In the genomic region with DNA sequence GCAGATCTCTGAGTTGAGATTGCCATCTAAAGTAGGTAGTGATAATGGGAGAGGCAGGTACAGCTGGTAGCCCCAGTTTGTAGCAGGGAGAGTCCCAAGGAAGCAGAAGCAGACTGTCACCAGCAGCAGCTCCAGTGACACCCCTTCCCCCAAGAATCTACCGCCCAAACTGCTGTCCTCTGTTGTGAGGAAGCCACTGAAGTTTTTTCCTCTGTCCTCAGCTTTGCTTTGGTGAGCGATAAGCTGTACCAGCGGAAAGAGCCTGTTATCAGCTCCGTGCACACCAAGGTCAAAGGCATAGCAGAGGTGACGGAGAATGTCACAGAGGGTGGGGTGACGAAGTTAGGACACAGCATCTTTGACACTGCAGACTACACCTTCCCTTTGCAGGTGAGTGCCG, we compare ENCODE assay signal across 10 mouse cellular contexts. TPM values are rescaled to one million over a fixed set of nuclear protein-coding genes. Genes with fewer than 3 reads are reported as not detected.
DNase-seq lines count a peak whose midpoint lies in the region; ATAC-seq and TF ChIP-seq lines count a peak whose summit lies in the region.
"Had no signal": no experiment of that assay in that cellular context is flagged by ENCODE, and none has a peak within 500 bp of the region (broad histone marks: within the 10 kb centered on the region; RNA-seq: fewer than 3 reads in every experiment).

No protein-coding gene starts in this region.

- TF ChIP-seq POLR2A in cerebellum, adult 2 months (IDR thresholded peaks at IDR 0.05; ENCODE audit: borderline replicate concordance, insufficient read depth, low read length), result no peak

- peak in 1 of 2 experiments; percentile 14 for DNase-seq in cerebellum, adult 2 months
- DNase-seq in cerebellum, adult 9-10 months, result no peak
- peak; percentile 35 for DNase-seq in thymus, postnatal 0 days (ENCODE audit: low spot score)
- no peak for DNase-seq in thymus, postnatal 4 days
- DNase-seq in liver, embryonic 13.5 days, result peak; percentile 77
- no peak for DNase-seq in embryo, embryonic 10.5 days (ENCODE audit: low spot score)
- DNase-seq in layer of hippocampus, postnatal 25 days (ENCODE audit: extremely low spot score in 1 of 2, low spot score in 1 of 2), result no peak
- DNase-seq in kidney, postnatal 10 days, result no peak

- H3K9me3 ChIP-seq in liver, embryonic 13.5 days (replicated peaks), result no peaks in the 10 kb centered on the region
- H3K9me3 ChIP-seq: embryonic facial prominence, embryonic 12.5 days had no signal

- no peaks in the 10 kb centered on the region for H3K27me3 ChIP-seq in cerebellum, adult 2 months (ENCODE audit: control insufficient read depth, insufficient read depth, low read length)
- peaks cover 12% of the 10 kb centered on the region; the same call in 1 of the 2 replicates for H3K27me3 ChIP-seq in liver, embryonic 13.5 days
- H3K27me3 ChIP-seq: embryonic facial prominence, embryonic 12.5 days; limb, embryonic 12.5 days had no signal

- peak overlapping the region; percentile 49 for H3K4me2 ChIP-seq in liver, embryonic 13.5 days
- H3K4me2 ChIP-seq: embryonic facial prominence, embryonic 12.5 days had no signal

- H3K27ac ChIP-seq in cerebellum, adult 2 months (ENCODE audit: insufficient read depth, low read length), result peak overlapping the region; percentile 95
- peak overlapping the region; percentile 62; the same call in 1 of the 2 replicates for H3K27ac ChIP-seq in liver, embryonic 13.5 days

- 87% methylated on average over 7 of the region's 7 CpGs for WGBS in cerebellum, adult 2 months
- WGBS in liver, embryonic 13.5 days (ENCODE audit: insufficient replicate concordance), result 4% methylated on average over 7 of the region's 7 CpGs

- 0 out of 2 replicates have a peak overlapping the region, but pooled peaks have one; percentile 26 for H3K9ac ChIP-seq in liver, embryonic 13.5 days
- H3K9ac ChIP-seq: embryonic facial prominence, embryonic 12.5 days; limb, embryonic 12.5 days had no signal

- H3K4me3 ChIP-seq in cerebellum, adult 2 months (replicated peaks; ENCODE audit: insufficient read depth, low read depth, low read length), result no peak overlapping the region
- no peak overlapping the region for H3K4me3 ChIP-seq in liver, embryonic 13.5 days (replicated peaks)
- H3K4me3 ChIP-seq: embryonic facial prominence, embryonic 12.5 days; limb, embryonic 12.5 days had no signal

- no peak for TF ChIP-seq CTCF in cerebellum, adult 2 months (IDR thresholded peaks at IDR 0.05; ENCODE audit: borderline replicate concordance, insufficient read depth, low read depth, low read length)

- no peaks in the 10 kb centered on the region for H3K36me3 ChIP-seq in liver, embryonic 13.5 days
- H3K36me3 ChIP-seq: embryonic facial prominence, embryonic 12.5 days; limb, embryonic 12.5 days had no signal

- ATAC-seq in liver, embryonic 13.5 days (ENCODE audit: low read depth), result peak; percentile 92

- H3K4me1 ChIP-seq in cerebellum, adult 2 months (ENCODE audit: control insufficient read depth, insufficient read depth, low read length), result peaks cover 32% of the 10 kb centered on the region
- H3K4me1 ChIP-seq in liver, embryonic 13.5 days (replicated peaks), result peaks cover 52% of the 10 kb centered on the region

RNA-seq across cellular contexts. Expression of a gene that starts 8.8 kb away (rescaled TPM):
- 13.5 and 16.8 TPM in 2 replicates for polyA plus RNA-seq in cerebellum, adult 2 months (2012; rRNA removed)
- 8.2 and 8.8 TPM in 2 replicates for polyA plus RNA-seq in thymus, postnatal 0 days (2015; fragmentation: Nextera tagmentation; extraction: Ambion mirVana)
- polyA plus RNA-seq in liver, embryonic 13.5 days (2015; fragmentation: Nextera tagmentation; extraction: Ambion mirVana), result 0.98 and 1.3 TPM in 2 replicates
- total RNA-seq in layer of hippocampus, postnatal 25 days (2021), result 10 to 100 TPM in 1 of 2 experiments, 1 to 10 TPM in 1; 7.0 to 10.8 TPM

RNA-seq across cellular contexts. Expression of a gene that starts 38.2 kb away (rescaled TPM):
- polyA plus RNA-seq in cerebellum, adult 2 months (2012; rRNA removed), result 20.4 and 22.3 TPM in 2 replicates
- polyA plus RNA-seq in thymus, postnatal 0 days (2015; fragmentation: Nextera tagmentation; extraction: Ambion mirVana), result 10.9 and 12.5 TPM in 2 replicates
- 3.0 and 3.8 TPM in 2 replicates for polyA plus RNA-seq in liver, embryonic 13.5 days (2015; fragmentation: Nextera tagmentation; extraction: Ambion mirVana)
- 10 to 100 TPM; 34.5 to 37.4 TPM for total RNA-seq in layer of hippocampus, postnatal 25 days (2021)

RNA-seq across cellular contexts. Expression of a gene that starts 54.8 kb away (rescaled TPM):
- polyA plus RNA-seq in cerebellum, adult 2 months (2012; rRNA removed), result 42.0 and 48.3 TPM in 2 replicates
- 22.5 and 26.7 TPM in 2 replicates for polyA plus RNA-seq in thymus, postnatal 0 days (2015; fragmentation: Nextera tagmentation; extraction: Ambion mirVana)
- polyA plus RNA-seq in liver, embryonic 13.5 days (2015; fragmentation: Nextera tagmentation; extraction: Ambion mirVana), result 29.0 and 33.0 TPM in 2 replicates
- 10 to 100 TPM; 11.4 to 15.0 TPM for total RNA-seq in layer of hippocampus, postnatal 25 days (2021)

Comparison
In these comparisons a context has a peak if more than half of its experiments do, and no peak if none do; other contexts are left out.
1. DNase-seq: peak in thymus, postnatal 0 days (single experiment) and liver, embryonic 13.5 days (single experiment); none in cerebellum, adult 9-10 months (single experiment), thymus, postnatal 4 days (single experiment), embryo, embryonic 10.5 days (single experiment), layer of hippocampus, postnatal 25 days (0 of 2) and kidney, postnatal 10 days (single experiment).